Mouse (Mus musculus) myocyte (in vitro differentiated cells): ENCODE measurements at regions not wholly inside any gene's neighbourhood (a gene's known extent, or its start where the extent isn't known, plus 50 kb on each side); places are given as distances from the start of the nearest gene placed in this dataset.

Experiments used
- H3K27me3 ChIP-seq: one replicate; pipeline ENCODE4 v1.6.1; 2011; ENCODE audit not compliant: control insufficient read depth, insufficient read depth, insufficient read length
- H3K36me3 ChIP-seq: one replicate; pipeline ENCODE4 v1.6.1; 2011; ENCODE audit not compliant: control insufficient read depth, insufficient read depth
- H3K4me2 ChIP-seq: one replicate; pipeline ENCODE4 v1.6.1; 2011; ENCODE audit warnings: low read depth, control low read depth
- H3K4me3 ChIP-seq: one replicate; pipeline ENCODE4 v1.5.1; 2011; ENCODE audit warnings: mild to moderate bottlenecking, control low read depth, moderate library complexity
- H3K79me2 ChIP-seq: one replicate; pipeline ENCODE4 v1.6.1; 2011; ENCODE audit not compliant: control insufficient read depth, insufficient read depth
- H3ac ChIP-seq: one replicate; pipeline ENCODE4 v1.6.1; 2011; ENCODE audit not compliant: control insufficient read depth, insufficient read length
- CEBPB ChIP-seq: IDR thresholded peaks from 2 replicates; pipeline ENCODE4 v1.6.1; 2011; ENCODE audit warnings: mild to moderate bottlenecking, moderate library complexity; ENCODE audit not compliant: poor library complexity, insufficient read depth, severe bottlenecking
- E2F4 ChIP-seq: IDR thresholded peaks from one replicate; pipeline ENCODE4 v1.6.1; 2011; ENCODE audit warnings: mild to moderate bottlenecking, control low read depth, moderate library complexity; ENCODE audit not compliant: insufficient read depth
- MAX ChIP-seq: IDR thresholded peaks from one replicate; pipeline ENCODE4 v1.6.1; 2011; ENCODE audit warnings: low read depth, mild to moderate bottlenecking, control low read depth
- MYOD1 ChIP-seq, 3 experiments: IDR thresholded peaks; one replicate each; pipeline ENCODE4 v1.6.1; 2011; ENCODE audit warnings: control low read depth in 2 of 3, low read depth in 2 of 3, mild to moderate bottlenecking in 2 of 3, moderate library complexity in 1 of 3; ENCODE audit not compliant: insufficient read length in 2 of 3, control insufficient read depth in 1 of 3
- MYOG ChIP-seq, 3 experiments: IDR thresholded peaks; one replicate each; pipeline ENCODE4 v1.6.1; 2011; ENCODE audit warnings: control low read depth in 2 of 3, low read depth in 2 of 3, mild to moderate bottlenecking in 2 of 3; ENCODE audit not compliant: insufficient read length in 2 of 3, control insufficient read depth in 1 of 3, insufficient read depth in 1 of 3
- POLR2A ChIP-seq: IDR thresholded peaks from one replicate; pipeline ENCODE4 v1.6.1; 2011; ENCODE audit warnings: low read depth, mild to moderate bottlenecking, control low read depth, moderate library complexity; ENCODE audit not compliant: insufficient read length
- POLR2AphosphoS2 ChIP-seq: IDR thresholded peaks from one replicate; pipeline ENCODE4 v1.6.1; 2011; ENCODE audit warnings: low read depth, control low read depth; ENCODE audit not compliant: insufficient read length
- REST ChIP-seq: IDR thresholded peaks from one replicate; pipeline ENCODE4 v1.6.1; 2011; ENCODE audit warnings: mild to moderate bottlenecking, control low read depth, moderate library complexity; ENCODE audit not compliant: insufficient read depth, insufficient read length
- SRF ChIP-seq: IDR thresholded peaks from one replicate; pipeline ENCODE4 v1.6.1; 2011; ENCODE audit warnings: low read depth; ENCODE audit not compliant: control insufficient read depth, insufficient read length
- TCF12 ChIP-seq: IDR thresholded peaks from one replicate; pipeline ENCODE4 v1.6.1; 2011; ENCODE audit warnings: mild to moderate bottlenecking, control low read depth; ENCODE audit not compliant: poor library complexity, insufficient read depth, severe bottlenecking
- TCF3 ChIP-seq: IDR thresholded peaks from one replicate; pipeline ENCODE4 v1.6.1; 2011; ENCODE audit warnings: low read depth, control low read depth; ENCODE audit not compliant: insufficient read length
- USF1 ChIP-seq: IDR thresholded peaks from one replicate; pipeline ENCODE4 v1.6.1; 2011; ENCODE audit warnings: low read depth, mild to moderate bottlenecking, control low read depth, moderate library complexity

DNA sequence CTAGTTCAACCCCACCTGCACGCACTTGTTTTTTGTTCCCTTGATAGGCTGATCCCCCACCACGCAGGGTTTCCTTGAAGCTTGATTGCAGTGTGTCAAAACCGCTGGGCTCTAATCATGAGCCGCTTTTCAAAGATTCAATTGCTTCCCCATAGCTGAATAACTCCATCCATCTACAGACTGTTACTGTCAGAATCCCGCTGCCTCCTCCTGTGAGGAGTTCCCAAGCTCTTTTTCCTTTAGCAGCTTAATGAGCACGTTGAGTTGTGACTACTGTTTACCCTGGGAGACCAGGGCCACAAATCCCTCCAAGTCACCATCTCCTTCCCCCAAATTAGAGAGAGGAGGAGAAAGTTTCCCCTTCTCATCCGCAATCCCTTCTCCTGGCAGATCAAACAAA lies 234.6 kb upstream of the Slc16a7 start:
- H3ac ChIP-seq: no peak overlapping the region
- H3K79me2 ChIP-seq: no peaks in the 10 kb centered on the region
- H3K27me3 ChIP-seq: no peaks in the 10 kb centered on the region
- H3K36me3 ChIP-seq: no peaks in the 10 kb centered on the region
- H3K4me3 ChIP-seq: no peak overlapping the region
- no peak overlapping the region for H3K4me2 ChIP-seq
- TF ChIP-seq MYOG (IDR thresholded peaks at IDR 0.05; ENCODE audit: control insufficient read depth in 1 of 3, insufficient read depth in 1 of 3, insufficient read length in 2 of 3, low read depth in 2 of 3) (no peak), REST (no peak), CEBPB (no peak), E2F4 (no peak), MAX (no peak), USF1 (no peak), TCF3 (no peak), SRF (no peak), POLR2A (no peak), POLR2AphosphoS2 (no peak), MYOD1 (IDR thresholded peaks at IDR 0.05; ENCODE audit: control insufficient read depth in 1 of 3, insufficient read length in 2 of 3, low read depth in 2 of 3) (no peak), TCF12 (no peak)

DNA sequence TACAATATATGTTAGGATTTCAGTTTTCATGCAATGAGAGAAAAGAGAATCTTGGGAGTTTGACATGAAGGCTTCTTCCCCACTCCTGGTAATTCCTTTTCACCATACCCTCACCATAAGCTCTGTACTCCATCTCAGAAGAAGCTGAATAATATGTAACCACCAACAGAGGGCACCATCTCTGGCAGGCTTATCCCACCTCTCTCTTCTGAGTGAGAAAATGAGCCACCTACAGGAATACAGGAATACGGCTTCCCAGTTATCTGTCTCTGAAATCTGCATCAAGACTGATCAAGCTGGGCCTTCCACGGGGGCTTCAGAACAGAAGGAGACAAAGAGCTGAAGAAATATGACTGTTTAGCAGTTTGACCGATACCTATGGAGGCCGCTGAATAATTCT lies 278.6 kb upstream of the Slc16a7 start:
- no peak overlapping the region for H3K4me2 ChIP-seq
- H3ac ChIP-seq: no peak overlapping the region
- H3K4me3 ChIP-seq: no peak overlapping the region
- no peaks in the 10 kb centered on the region for H3K79me2 ChIP-seq
- TF ChIP-seq SRF (no peak), MYOD1 (IDR thresholded peaks at IDR 0.05; ENCODE audit: control insufficient read depth in 1 of 3, insufficient read length in 2 of 3, low read depth in 2 of 3) (no peak), REST (no peak), MYOG (IDR thresholded peaks at IDR 0.05; ENCODE audit: control insufficient read depth in 1 of 3, insufficient read depth in 1 of 3, insufficient read length in 2 of 3, low read depth in 2 of 3) (no peak), CEBPB (no peak), TCF3 (no peak)
- no peaks in the 10 kb centered on the region for H3K27me3 ChIP-seq
- H3K36me3 ChIP-seq: no peaks in the 10 kb centered on the region

DNA sequence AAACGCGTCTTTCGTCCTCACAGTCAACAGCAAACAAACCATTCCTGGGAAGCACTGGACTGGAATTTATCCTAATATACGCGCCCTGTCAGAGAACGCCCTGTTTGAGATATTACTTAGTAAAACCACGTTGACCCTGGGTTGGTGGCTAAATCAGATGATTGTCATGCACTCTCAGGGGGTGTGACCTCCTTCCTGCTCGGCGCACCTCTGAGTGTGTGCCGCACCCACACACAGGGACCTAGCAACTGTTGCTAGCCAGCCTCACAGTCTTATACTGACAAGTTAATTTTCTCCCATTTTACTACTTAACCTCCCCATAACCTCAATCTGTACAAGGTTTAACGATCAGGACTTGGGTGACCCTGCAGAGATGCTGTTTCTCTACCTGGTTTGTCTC lies 284.4 kb upstream of the Slc16a7 start:
- Histone ChIP-seq H3ac (no peak overlapping the region), H3K79me2 (no peaks in the 10 kb centered on the region), H3K4me2 (no peak overlapping the region), H3K4me3 (no peak overlapping the region), H3K36me3 (no peaks in the 10 kb centered on the region), H3K27me3 (no peaks in the 10 kb centered on the region)
- TF ChIP-seq POLR2A (no peak), MAX (no peak), SRF (no peak), TCF12 (no peak), USF1 (no peak), MYOD1 (IDR thresholded peaks at IDR 0.05; ENCODE audit: control insufficient read depth in 1 of 3, insufficient read length in 2 of 3, low read depth in 2 of 3) (no peak), REST (no peak)

DNA sequence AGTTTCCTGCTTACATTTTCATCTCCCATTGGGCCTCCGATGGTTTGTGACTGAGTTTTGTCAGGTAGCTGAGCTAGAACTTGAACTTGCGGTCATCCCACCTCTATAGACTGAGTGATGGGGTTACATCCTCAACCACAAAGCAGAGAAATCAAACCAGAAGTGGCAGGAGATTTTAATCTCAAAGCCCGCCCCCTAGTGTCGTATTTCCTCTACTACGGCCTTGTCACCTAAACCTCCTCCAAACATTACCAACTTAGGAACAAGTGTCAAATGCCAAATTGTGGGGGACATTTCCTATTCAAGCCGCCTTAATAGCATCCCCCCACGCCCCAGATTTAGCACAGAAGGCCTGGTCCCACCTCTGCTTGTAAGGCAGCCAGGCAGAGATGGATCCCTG lies 286.3 kb upstream of the Lrig3 start:
- Histone ChIP-seq H3K4me3 (no peak overlapping the region), H3K27me3 (no peaks in the 10 kb centered on the region), H3K4me2 (no peak overlapping the region), H3K79me2 (no peaks in the 10 kb centered on the region), H3ac (no peak overlapping the region), H3K36me3 (no peaks in the 10 kb centered on the region)
- TF ChIP-seq USF1 (no peak), MAX (no peak), TCF12 (no peak), E2F4 (no peak), POLR2AphosphoS2 (no peak)

DNA sequence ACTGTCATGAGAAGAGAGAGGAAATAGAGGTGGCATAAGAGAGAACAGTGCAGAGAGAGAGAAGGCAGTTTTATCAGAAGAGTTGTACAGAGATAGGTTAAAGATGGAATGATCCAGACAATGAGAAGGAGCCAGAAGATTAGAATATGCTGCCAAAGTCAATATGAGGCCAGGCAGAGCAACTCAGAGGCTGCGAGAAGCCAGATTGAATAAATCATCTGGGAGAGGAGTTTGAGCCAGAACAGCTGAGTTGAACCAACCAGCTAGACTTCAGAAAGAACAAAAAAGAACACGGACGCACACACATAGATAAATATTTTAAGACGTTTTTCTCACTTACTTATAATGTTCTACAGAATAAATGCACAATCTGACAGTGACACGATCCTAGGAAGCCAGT lies 280.8 kb upstream of the Lrig3 start:
- no peaks in the 10 kb centered on the region for H3K27me3 ChIP-seq
- no peaks in the 10 kb centered on the region for H3K79me2 ChIP-seq
- no peak overlapping the region for H3ac ChIP-seq
- H3K4me3 ChIP-seq: no peak overlapping the region
- no peaks in the 10 kb centered on the region for H3K36me3 ChIP-seq
- no peak overlapping the region for H3K4me2 ChIP-seq
- TF ChIP-seq TCF12 (no peak), CEBPB (no peak), MYOG (IDR thresholded peaks at IDR 0.05; ENCODE audit: control insufficient read depth in 1 of 3, insufficient read depth in 1 of 3, insufficient read length in 2 of 3, low read depth in 2 of 3) (no peak), POLR2A (no peak), E2F4 (no peak), TCF3 (no peak), POLR2AphosphoS2 (no peak), SRF (no peak), USF1 (no peak), MYOD1 (IDR thresholded peaks at IDR 0.05; ENCODE audit: control insufficient read depth in 1 of 3, insufficient read length in 2 of 3, low read depth in 2 of 3) (no peak), MAX (no peak), REST (no peak)
